Mouse (Mus musculus) CD8-positive naive resting alpha-beta T cell, adult 2 months (primary cell): Measurements from ENCODE around the gene Olfr204.
"Not testable (repeated sequence)": the region's sequence is repeated elsewhere in the genome, so short reads cannot be mapped to it uniquely, and the experiment has no call there.

ENCODE experiments used
- DNase-seq, 2 experiments: peaks; one replicate each; pipeline ENCODE4 v3.0.0; 2022; ENCODE audit warnings: low read depth in 2 of 2, low spot score in 2 of 2

The Olfr204 gene

GRCm38 (mm10) chr16:59318148-59318547, at the start of gene Olfr204:
TSS of gene Olfr204 (minus strand) at chr16:59318248.
- DNase-seq, result no peak

- no peak for DNase-seq
Observed at GRCm38 (mm10) chr16:59363893-59364292, 45.8 kb upstream of the Olfr204 start, which contains the start of gene Olfr209. TSS of gene Olfr209 (minus strand) at chr16:59363993.

GRCm38 (mm10) chr16:59349146-59349545, 31.1 kb upstream of the Olfr204 start, which contains the start of gene Olfr206:
TSS of gene Olfr206 (minus strand) at chr16:59349246.
- DNase-seq, result no peak

- DNase-seq, result no peak
Observed at GRCm38 (mm10) chr16:59331038-59331437, 13.0 kb upstream of the Olfr204 start, which contains the start of gene Olfr205. TSS of gene Olfr205 (minus strand) at chr16:59331138.

- DNase-seq, result not testable (repeated sequence)
Observed at GRCm38 (mm10) chr16:59323262-59323661, 5.2 kb upstream of the Olfr204 start.

- no peak for DNase-seq
Observed at GRCm38 (mm10) chr16:59298581-59298980, 19.5 kb downstream of the Olfr204 start, which contains the start of gene Olfr203. TSS of gene Olfr203 (plus strand) at chr16:59298881.

- DNase-seq, result not testable (repeated sequence)
Observed at GRCm38 (mm10) chr16:59287576-59287975, 30.5 kb downstream of the Olfr204 start.

GRCm38 (mm10) chr16:59286693-59287092, 31.4 kb downstream of the Olfr204 start, which contains the start of gene Olfr202:
TSS of gene Olfr202 (minus strand) at chr16:59286793.
- no peak for DNase-seq

GRCm38 (mm10) chr16:59283476-59283875, 34.6 kb downstream of the Olfr204 start:
- no peak for DNase-seq

- no peak for DNase-seq
Observed at GRCm38 (mm10) chr16:59280542-59280941, 37.5 kb downstream of the Olfr204 start.

- not testable (repeated sequence) for DNase-seq
Observed at GRCm38 (mm10) chr16:59272532-59272931, 45.5 kb downstream of the Olfr204 start, which contains the start of gene Olfr201. TSS of gene Olfr201 (minus strand) at chr16:59272632.

- not testable (repeated sequence) for DNase-seq
Observed at GRCm38 (mm10) chr16:59269097-59269496, 49.0 kb downstream of the Olfr204 start.
